Mouse (Mus musculus): ENCODE data around the gene Chga. TPM values are rescaled to one million over a fixed set of nuclear protein-coding genes. Genes with fewer than 3 reads are reported as not detected.

The Chga gene
- polyA plus RNA-seq, 1 experiment from 2014 or later = 6.6 TPM

- H3K9me3 ChIP-seq = no peaks in the 10 kb centered on the region
- WGBS = 90% methylated on average over 8 of the region's 8 CpGs
- no peak overlapping the region for H3K4me3 ChIP-seq
- H3K36me3 ChIP-seq (replicated peaks) = peaks cover 10% of the 10 kb centered on the region; the same call in 1 of the 2 replicates
- H3K27me3 ChIP-seq (replicated peaks; ENCODE audit: low read depth, poor library complexity, severe bottlenecking) = no peaks in the 10 kb centered on the region
- DNase-seq (ENCODE audit: low spot score) = no peak
- peaks cover 24% of the 10 kb centered on the region for H3K4me1 ChIP-seq
- no peak overlapping the region for H3K27ac ChIP-seq (replicated peaks)
These were observed 52.3 kb downstream of the Chga start for GRCm38 (mm10) chr12:102607066-102607465.

GRCm38 (mm10) chr12:102607808-102608517 lies 53.2 kb downstream of the Chga start:
- peaks cover 10% of the 10 kb centered on the region; the same call in 1 of the 2 replicates for H3K36me3 ChIP-seq (replicated peaks)
- no peak overlapping the region for H3K4me3 ChIP-seq
- no peaks in the 10 kb centered on the region for H3K27me3 ChIP-seq (replicated peaks; ENCODE audit: low read depth, poor library complexity, severe bottlenecking)
- no peak for DNase-seq (ENCODE audit: low spot score)
- H3K4me1 ChIP-seq = peaks cover 15% of the 10 kb centered on the region
- no peak overlapping the region for H3K27ac ChIP-seq (replicated peaks)
- no peaks in the 10 kb centered on the region for H3K9me3 ChIP-seq
- 77% methylated on average over 11 of the region's 11 CpGs for WGBS

- Histone ChIP-seq H3K27ac (replicated peaks) (no peak overlapping the region), H3K27me3 (replicated peaks; ENCODE audit: low read depth, poor library complexity, severe bottlenecking) (no peaks in the 10 kb centered on the region), H3K9me3 (no peaks in the 10 kb centered on the region), H3K4me1 (peaks cover 8% of the 10 kb centered on the region), H3K4me3 (no peak overlapping the region), H3K36me3 (replicated peaks) (0 out of 2 replicates have a peak, but pooled peaks cover 7% of the 10 kb centered on the region)
- 95% methylated on average over 8 of the region's 8 CpGs for WGBS
- DNase-seq (ENCODE audit: low spot score) = no peak
These were observed 56.2 kb downstream of the Chga start for GRCm38 (mm10) chr12:102610927-102611326.

- 0 out of 2 replicates have a peak, but pooled peaks cover 7% of the 10 kb centered on the region for H3K36me3 ChIP-seq (replicated peaks)
- no peak overlapping the region for H3K27ac ChIP-seq (replicated peaks)
- peaks cover 22% of the 10 kb centered on the region for H3K4me1 ChIP-seq
- 97% methylated on average over 1 of the region's 1 CpGs for WGBS
- H3K9me3 ChIP-seq = no peaks in the 10 kb centered on the region
- H3K4me3 ChIP-seq = no peak overlapping the region
- no peaks in the 10 kb centered on the region for H3K27me3 ChIP-seq (replicated peaks; ENCODE audit: low read depth, poor library complexity, severe bottlenecking)
- no peak for DNase-seq (ENCODE audit: low spot score)
These were observed 57.7 kb downstream of the Chga start for GRCm38 (mm10) chr12:102612431-102612830.

GRCm38 (mm10) chr12:102613411-102613810 lies 58.6 kb downstream of the Chga start:
- no peak for DNase-seq (ENCODE audit: low spot score)
- H3K27me3 ChIP-seq (replicated peaks; ENCODE audit: low read depth, poor library complexity, severe bottlenecking) = no peaks in the 10 kb centered on the region
- 86% methylated on average over 4 of the region's 4 CpGs for WGBS
- no peak overlapping the region for H3K4me3 ChIP-seq
- H3K9me3 ChIP-seq = no peaks in the 10 kb centered on the region
- peaks cover 26% of the 10 kb centered on the region for H3K4me1 ChIP-seq
- H3K36me3 ChIP-seq (replicated peaks) = 0 out of 2 replicates have a peak, but pooled peaks cover 7% of the 10 kb centered on the region
- H3K27ac ChIP-seq (replicated peaks) = no peak overlapping the region

Other genes with a start within 250 kb of the Chga start
- 42.7 and 45.6 TPM in 2 replicates for gene Lgmn, start 115.2 kb upstream of the Chga start, polyA plus RNA-seq (2016; fragmentation: Nextera tagmentation; extraction: Ambion mirVana)
- gene Golga5, start 85.8 kb upstream of the Chga start, polyA plus RNA-seq (2016; fragmentation: Nextera tagmentation; extraction: Ambion mirVana) = 28.4 and 31.3 TPM in 2 replicates
- gene Itpk1, start 150.0 kb downstream of the Chga start, polyA plus RNA-seq (2016; fragmentation: Nextera tagmentation; extraction: Ambion mirVana) = 13.7 and 17.7 TPM in 2 replicates
- gene Moap1, start 188.7 kb downstream of the Chga start, polyA plus RNA-seq (2016; fragmentation: Nextera tagmentation; extraction: Ambion mirVana) = 35.4 and 36.9 TPM in 2 replicates
- gene Tmem251, start 188.8 kb downstream of the Chga start, polyA plus RNA-seq (2016; fragmentation: Nextera tagmentation; extraction: Ambion mirVana) = 9.7 and 11.2 TPM in 2 replicates
- not detected in 2 replicates for gene Gm28051, start 202.8 kb downstream of the Chga start, polyA plus RNA-seq (2016; fragmentation: Nextera tagmentation; extraction: Ambion mirVana)
- gene Gon7, start 202.8 kb downstream of the Chga start, polyA plus RNA-seq (2016; fragmentation: Nextera tagmentation; extraction: Ambion mirVana) = 49.3 and 53.7 TPM in 2 replicates
- 53.1 and 58.9 TPM in 2 replicates for gene Ubr7, start 203.0 kb downstream of the Chga start, polyA plus RNA-seq (2016; fragmentation: Nextera tagmentation; extraction: Ambion mirVana)
- 29.1 and 31.0 TPM in 2 replicates for gene Gm20604, start 203.7 kb downstream of the Chga start, polyA plus RNA-seq (2016; fragmentation: Nextera tagmentation; extraction: Ambion mirVana)